Mouse (Mus musculus) hindbrain, embryonic 13.5 days (tissue): ENCODE measurements at regions not wholly inside any gene's neighbourhood (a gene's known extent, or its start where the extent isn't known, plus 50 kb on each side); places are given as distances from the start of the nearest gene placed in this dataset.

ENCODE experiments used
- ATAC-seq: fragments of 200-750 bp; cut with Nextera tagmentation; 2 replicates; pipeline ENCODE4 v1.8.0; 2017; ENCODE audit warnings: moderate TSS enrichment; ENCODE audit not compliant: low FRiP score
- H3K27ac ChIP-seq: fragments of 300-500 bp; sonication (generic); 2 replicates; pipeline ENCODE4 v1.5.1; 2015; ENCODE audit warnings: inconsistent platforms, mild to moderate bottlenecking, moderate library complexity
- H3K27me3 ChIP-seq: fragments of 300-500 bp; sonication (generic); 2 replicates; pipeline ENCODE4 v1.6.1; 2015; ENCODE audit warnings: mild to moderate bottlenecking, inconsistent platforms
- H3K36me3 ChIP-seq: fragments of 300-500 bp; sonication (generic); 2 replicates; pipeline ENCODE4 v1.6.1; 2015; ENCODE audit warnings: mild to moderate bottlenecking, inconsistent platforms
- H3K4me1 ChIP-seq: fragments of 300-500 bp; sonication (generic); replicated peaks from 2 replicates; pipeline ENCODE4 v1.6.1; 2015; ENCODE audit warnings: inconsistent platforms
- H3K4me2 ChIP-seq: fragments of 300-500 bp; sonication (generic); 2 replicates; pipeline ENCODE4 v1.6.1; 2015; ENCODE audit warnings: inconsistent platforms, mild to moderate bottlenecking, moderate library complexity
- H3K4me3 ChIP-seq: fragments of 300-500 bp; sonication (generic); 2 replicates; pipeline ENCODE4 v1.5.1; 2015; ENCODE audit warnings: mild to moderate bottlenecking, inconsistent platforms
- H3K9ac ChIP-seq: fragments of 300-500 bp; sonication (generic); 2 replicates; pipeline ENCODE4 v1.6.1; 2015; ENCODE audit warnings: mild to moderate bottlenecking, inconsistent platforms
- H3K9me3 ChIP-seq: fragments of 300-500 bp; sonication (generic); 2 replicates; pipeline ENCODE4 v1.6.1; 2016; ENCODE audit warnings: inconsistent platforms
- WGBS: fragments of 180-500 bp; shearing (Covaris S2); methylation state at CpG from one replicate; pipeline ENCODE4 v1.1.7; 2015; 5-methylcytosine and 5-hydroxymethylcytosine counted together

- no peak overlapping the region for H3K9ac ChIP-seq
- ATAC-seq, result no peak
- H3K4me2 ChIP-seq, result no peak overlapping the region
- no peaks in the 10 kb centered on the region for H3K4me1 ChIP-seq
- no peaks in the 10 kb centered on the region for H3K27me3 ChIP-seq
- no peak overlapping the region for H3K27ac ChIP-seq
- WGBS, result 92% methylated on average over 6 of the region's 6 CpGs
- no peaks in the 10 kb centered on the region for H3K36me3 ChIP-seq
- no peaks in the 10 kb centered on the region for H3K9me3 ChIP-seq
- no peak overlapping the region for H3K4me3 ChIP-seq
Measured at GRCm38 (mm10) chr15:62222201-62222600, 1299.4 kb upstream of the A1bg start.

- H3K9ac ChIP-seq, result no peak overlapping the region
- no peak overlapping the region for H3K4me2 ChIP-seq
- no peak for ATAC-seq
- no peaks in the 10 kb centered on the region for H3K27me3 ChIP-seq
- no peak overlapping the region for H3K27ac ChIP-seq
- H3K4me1 ChIP-seq, result peaks cover 4% of the 10 kb centered on the region; the same call in 1 of the 2 replicates
- H3K9me3 ChIP-seq, result no peaks in the 10 kb centered on the region
- H3K4me3 ChIP-seq, result no peak overlapping the region
- no peaks in the 10 kb centered on the region for H3K36me3 ChIP-seq
- WGBS, result 79% methylated on average over 8 of the region's 8 CpGs
Measured at GRCm38 (mm10) chr15:62221024-62221819, 1298.4 kb upstream of the A1bg start.

- no peaks in the 10 kb centered on the region for H3K9me3 ChIP-seq
- 97% methylated on average over 3 of the region's 3 CpGs for WGBS
Measured at GRCm38 (mm10) chr15:62220620-62221019, 1297.8 kb upstream of the A1bg start.

DNA sequence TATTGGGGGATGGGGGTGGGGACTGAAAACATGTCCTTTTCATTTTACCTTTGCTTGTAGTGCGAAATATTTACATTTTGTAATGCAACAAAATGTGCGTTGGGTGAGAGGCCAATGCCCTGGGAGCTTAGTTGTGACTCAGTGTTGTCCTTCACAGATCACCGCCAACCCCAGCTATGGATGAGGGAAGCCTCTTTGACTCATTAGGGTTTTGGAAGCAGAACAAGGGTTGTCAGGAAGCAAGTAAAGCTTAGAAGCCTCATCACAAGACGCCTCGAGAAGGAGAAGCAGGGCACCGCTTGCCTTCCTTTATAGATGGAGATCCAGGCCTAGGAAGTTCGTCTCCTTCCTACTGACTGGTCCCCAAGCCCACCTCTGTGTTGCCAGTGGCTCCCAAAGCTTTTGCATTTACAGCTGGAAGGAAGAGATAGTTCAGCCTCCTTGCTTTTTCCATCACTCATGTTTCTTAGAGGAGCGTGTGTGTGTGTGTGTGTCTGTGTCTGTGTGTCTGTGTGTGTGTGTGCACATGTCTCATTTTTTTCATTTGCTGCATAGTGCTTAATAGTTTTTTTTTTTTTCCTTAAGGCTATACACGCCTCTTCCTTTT is 1297.2 kb upstream of the A1bg start:
- 95% methylated on average over 9 of the region's 9 CpGs for WGBS
- Histone ChIP-seq H3K9me3 (no peaks in the 10 kb centered on the region), H3K4me2 (no peak overlapping the region), H3K27me3 (no peaks in the 10 kb centered on the region), H3K4me3 (no peak overlapping the region), H3K4me1 (peaks cover 7% of the 10 kb centered on the region; the same call in 1 of the 2 replicates), H3K9ac (no peak overlapping the region), H3K27ac (no peak overlapping the region), H3K36me3 (no peaks in the 10 kb centered on the region)
- no peak for ATAC-seq

More at GRCm38 (mm10) chr15:62220620-62221019, 1297.8 kb upstream of the A1bg start:
- Histone ChIP-seq H3K4me2 (no peak overlapping the region), H3K9ac (no peak overlapping the region), H3K27me3 (no peaks in the 10 kb centered on the region), H3K4me3 (no peak overlapping the region), H3K36me3 (no peaks in the 10 kb centered on the region), H3K27ac (no peak overlapping the region), H3K4me1 (peaks cover 7% of the 10 kb centered on the region; the same call in 1 of the 2 replicates)
- ATAC-seq, result no peak

DNA sequence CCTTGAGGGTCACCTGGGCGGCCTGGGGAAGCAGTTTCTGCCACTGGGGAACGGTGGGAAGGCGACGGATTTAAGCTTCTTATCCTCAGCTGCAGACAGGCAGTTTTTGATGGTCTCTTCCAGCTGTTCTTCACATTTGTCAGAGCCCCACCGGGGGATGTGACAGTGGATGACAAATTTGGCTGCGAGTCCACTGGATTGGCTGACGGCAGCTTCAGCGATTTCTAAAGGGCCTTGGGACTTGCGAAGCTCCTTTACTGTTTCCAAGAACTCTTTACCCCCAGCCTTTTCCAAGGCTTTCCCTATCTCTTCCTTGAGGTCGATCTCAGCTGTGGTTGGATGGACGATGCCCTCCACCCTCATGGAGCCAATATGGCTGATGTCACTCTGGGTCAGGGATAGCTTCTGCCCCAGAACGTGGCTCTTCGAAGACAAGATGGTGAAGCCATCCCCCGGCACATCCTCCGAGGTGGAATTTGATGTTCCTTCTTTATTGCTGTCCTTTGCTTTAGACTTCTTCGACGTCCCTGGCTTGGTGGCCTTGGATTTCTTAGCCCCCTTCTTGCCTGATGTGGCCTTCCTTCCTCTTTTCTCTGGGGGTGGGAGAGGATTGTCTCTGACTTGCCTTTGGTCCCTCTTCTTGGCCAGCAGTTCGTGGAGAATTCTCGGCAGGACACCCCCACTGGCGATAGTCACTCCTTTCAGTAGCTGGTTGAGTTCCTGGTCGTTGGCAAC is 1295.7 kb upstream of the A1bg start:
- H3K9me3 ChIP-seq, result no peaks in the 10 kb centered on the region
- H3K27ac ChIP-seq, result no peak overlapping the region
- H3K4me3 ChIP-seq, result no peak overlapping the region
- H3K4me2 ChIP-seq, result no peak overlapping the region
- H3K4me1 ChIP-seq, result peaks cover 7% of the 10 kb centered on the region; the same call in 1 of the 2 replicates
- H3K27me3 ChIP-seq, result no peaks in the 10 kb centered on the region
- WGBS, result 87% methylated on average over 21 of the region's 21 CpGs
- H3K9ac ChIP-seq, result no peak overlapping the region
- ATAC-seq, result no peak
- no peaks in the 10 kb centered on the region for H3K36me3 ChIP-seq

- Histone ChIP-seq H3K9me3 (no peaks in the 10 kb centered on the region), H3K36me3 (no peaks in the 10 kb centered on the region), H3K9ac (no peak overlapping the region), H3K4me2 (no peak overlapping the region), H3K4me3 (no peak overlapping the region), H3K27me3 (no peaks in the 10 kb centered on the region), H3K4me1 (peaks cover 7% of the 10 kb centered on the region; the same call in 1 of the 2 replicates), H3K27ac (no peak overlapping the region)
- no peak for ATAC-seq
- WGBS, result 39% methylated on average over 8 of the region's 8 CpGs
Measured at GRCm38 (mm10) chr15:62216688-62217477, 1294.1 kb upstream of the A1bg start.

DNA sequence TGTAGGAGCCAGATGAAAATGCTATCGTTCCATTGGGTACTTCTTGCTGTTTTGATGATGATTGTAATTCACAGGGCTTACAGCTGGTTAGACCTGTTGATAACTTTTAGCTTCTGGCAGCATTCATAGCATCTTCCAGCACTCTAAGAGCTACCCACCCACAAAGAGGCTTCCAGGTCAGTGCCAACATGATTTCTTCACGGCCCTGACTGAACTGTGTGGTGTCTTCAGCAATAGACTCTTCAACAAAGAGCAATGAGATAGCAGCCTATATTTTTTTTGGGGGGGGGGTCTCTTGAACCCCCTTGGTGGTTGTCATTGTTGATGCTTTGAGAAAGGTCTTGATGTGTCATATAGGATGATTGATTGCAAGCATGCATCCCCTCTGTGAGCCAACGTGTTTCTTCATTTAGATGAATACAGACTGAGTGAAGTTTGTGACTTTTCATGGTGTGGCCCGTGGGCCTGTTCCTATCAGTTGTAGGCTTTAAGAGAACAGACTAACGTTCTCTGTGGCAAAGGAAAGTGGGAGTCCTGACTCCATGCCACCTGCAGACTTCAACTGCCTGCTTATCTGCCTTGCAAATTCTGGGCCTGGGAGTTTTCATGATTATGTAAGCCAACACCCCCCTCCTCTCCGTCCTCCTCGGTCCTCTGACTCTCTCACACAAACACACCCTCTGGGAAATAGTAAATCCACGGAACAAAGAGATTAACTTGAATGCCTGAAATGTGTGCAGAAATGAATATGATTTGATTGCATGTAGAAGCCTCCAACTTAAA is 1293.0 kb upstream of the A1bg start:
- no peaks in the 10 kb centered on the region for H3K27me3 ChIP-seq
- 45% methylated on average over 8 of the region's 8 CpGs for WGBS
- peaks cover 7% of the 10 kb centered on the region; the same call in 1 of the 2 replicates for H3K4me1 ChIP-seq
- H3K9ac ChIP-seq, result no peak overlapping the region
- no peak overlapping the region for H3K4me3 ChIP-seq
- H3K27ac ChIP-seq, result no peak overlapping the region
- no peaks in the 10 kb centered on the region for H3K36me3 ChIP-seq
- ATAC-seq, result no peak
- no peak overlapping the region for H3K4me2 ChIP-seq
- H3K9me3 ChIP-seq, result no peaks in the 10 kb centered on the region

DNA sequence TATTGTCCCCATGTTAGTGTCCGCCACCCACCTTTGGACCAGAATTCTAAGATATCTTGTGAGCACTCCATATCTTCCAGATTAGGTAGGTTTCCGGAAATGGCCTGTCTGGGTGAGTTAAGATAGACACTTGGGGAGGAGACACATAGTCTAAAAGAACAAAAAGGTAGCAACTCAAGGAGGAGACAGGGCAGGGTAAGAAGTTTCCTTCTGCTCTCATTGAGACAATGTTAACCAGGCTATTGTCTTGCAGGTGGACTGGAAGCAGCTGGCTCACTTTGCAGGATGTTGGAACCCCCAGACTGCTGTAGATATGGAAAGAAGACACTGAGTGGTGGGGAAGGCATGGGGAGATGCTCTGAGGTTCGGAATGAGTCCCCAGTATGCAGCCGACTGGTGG is 1291.5 kb upstream of the A1bg start:
- no peak for ATAC-seq
- H3K27ac ChIP-seq, result no peak overlapping the region
- no peaks in the 10 kb centered on the region for H3K27me3 ChIP-seq
- no peaks in the 10 kb centered on the region for H3K36me3 ChIP-seq
- no peak overlapping the region for H3K9ac ChIP-seq
- WGBS, result 94% methylated on average over 4 of the region's 4 CpGs
- peaks cover 7% of the 10 kb centered on the region for H3K4me1 ChIP-seq
- H3K4me3 ChIP-seq, result no peak overlapping the region
- H3K9me3 ChIP-seq, result no peaks in the 10 kb centered on the region
- no peak overlapping the region for H3K4me2 ChIP-seq

DNA sequence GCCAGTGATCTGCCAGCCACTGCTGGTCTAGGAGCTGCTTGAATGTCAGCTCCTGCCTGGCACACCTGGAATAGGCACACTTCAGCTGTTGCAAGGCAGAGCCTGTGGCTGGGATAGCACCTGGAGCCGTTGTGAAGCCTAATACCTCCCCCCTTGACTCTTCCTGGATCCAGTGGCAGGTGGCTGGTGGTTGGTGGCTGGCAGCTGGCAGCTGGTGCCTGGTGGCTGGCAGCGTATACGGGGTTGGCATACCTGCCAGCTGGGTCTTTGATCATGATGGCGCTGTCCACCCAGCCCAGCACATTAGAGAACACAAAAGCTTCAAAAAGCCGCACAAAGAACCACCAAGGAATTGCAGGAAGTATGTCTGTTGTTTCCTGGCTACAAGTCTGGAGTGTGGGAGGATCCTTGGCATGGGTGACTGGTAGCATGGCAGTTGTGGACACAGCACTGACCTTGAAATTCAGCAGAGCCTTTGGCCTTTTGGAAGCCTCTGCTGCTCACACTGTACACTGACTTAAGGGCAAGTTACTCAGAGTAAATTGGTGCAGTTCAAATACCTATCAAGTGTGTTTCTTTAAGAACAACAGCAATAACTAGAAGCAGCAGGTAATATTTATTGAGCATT is 1289.6 kb upstream of the A1bg start:
- WGBS, result 81% methylated on average over 5 of the region's 5 CpGs
- H3K9me3 ChIP-seq, result no peaks in the 10 kb centered on the region
- peaks cover 7% of the 10 kb centered on the region for H3K4me1 ChIP-seq
- ATAC-seq, result no peak
- no peak overlapping the region for H3K27ac ChIP-seq
- no peaks in the 10 kb centered on the region for H3K36me3 ChIP-seq
- H3K4me3 ChIP-seq, result no peak overlapping the region
- no peak overlapping the region for H3K4me2 ChIP-seq
- no peak overlapping the region for H3K9ac ChIP-seq
- H3K27me3 ChIP-seq, result no peaks in the 10 kb centered on the region

- Histone ChIP-seq H3K4me1 (no peaks in the 10 kb centered on the region; the same call in 1 of the 2 replicates), H3K36me3 (no peaks in the 10 kb centered on the region), H3K4me2 (no peak overlapping the region), H3K9me3 (no peaks in the 10 kb centered on the region), H3K27me3 (no peaks in the 10 kb centered on the region), H3K9ac (no peak overlapping the region), H3K4me3 (no peak overlapping the region), H3K27ac (no peak overlapping the region)
- WGBS, result 75% methylated on average over 5 of the region's 5 CpGs
- no peak for ATAC-seq
Measured at GRCm38 (mm10) chr15:62209881-62210481, 1287.2 kb upstream of the A1bg start.

- no peak overlapping the region for H3K27ac ChIP-seq
- no peak overlapping the region for H3K4me2 ChIP-seq
- 91% methylated on average over 3 of the region's 3 CpGs for WGBS
- H3K27me3 ChIP-seq, result no peaks in the 10 kb centered on the region
- no peak for ATAC-seq
- no peaks in the 10 kb centered on the region for H3K9me3 ChIP-seq
- no peak overlapping the region for H3K4me3 ChIP-seq
- H3K36me3 ChIP-seq, result no peaks in the 10 kb centered on the region
- H3K4me1 ChIP-seq, result no peaks in the 10 kb centered on the region; the same call in 1 of the 2 replicates
- no peak overlapping the region for H3K9ac ChIP-seq
Measured at GRCm38 (mm10) chr15:62209296-62209695, 1286.5 kb upstream of the A1bg start.
